Mouse (Mus musculus) right cerebral cortex, adult 18-20 months (tissue): ENCODE measurements around the gene Tnfrsf1b.

ENCODE experiments used
- DNase-seq: peaks from one replicate; pipeline ENCODE4 v3.0.0; 2022; ENCODE audit warnings: mixed read lengths

The Tnfrsf1b gene

DNA sequence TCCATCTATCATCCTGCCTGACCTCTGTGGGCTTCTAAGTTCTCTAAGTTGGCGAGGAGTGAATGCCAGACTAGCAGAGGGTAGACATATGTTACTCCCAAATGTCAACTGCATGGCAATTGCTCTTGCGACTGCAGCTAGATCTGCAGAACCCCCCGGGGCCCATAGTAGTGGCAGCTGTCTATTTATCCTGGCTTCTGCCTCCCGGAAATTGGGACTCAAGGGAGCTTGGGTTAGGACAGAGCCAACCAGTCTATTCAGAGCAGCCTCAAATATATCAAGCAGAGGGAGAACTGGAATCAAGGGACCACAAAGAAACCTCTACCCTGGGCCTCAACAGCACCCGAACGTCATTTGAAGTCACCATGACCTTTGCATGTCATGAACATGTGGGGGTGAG lies 29.6 kb downstream of the Tnfrsf1b start:
- no peak for DNase-seq

DNA sequence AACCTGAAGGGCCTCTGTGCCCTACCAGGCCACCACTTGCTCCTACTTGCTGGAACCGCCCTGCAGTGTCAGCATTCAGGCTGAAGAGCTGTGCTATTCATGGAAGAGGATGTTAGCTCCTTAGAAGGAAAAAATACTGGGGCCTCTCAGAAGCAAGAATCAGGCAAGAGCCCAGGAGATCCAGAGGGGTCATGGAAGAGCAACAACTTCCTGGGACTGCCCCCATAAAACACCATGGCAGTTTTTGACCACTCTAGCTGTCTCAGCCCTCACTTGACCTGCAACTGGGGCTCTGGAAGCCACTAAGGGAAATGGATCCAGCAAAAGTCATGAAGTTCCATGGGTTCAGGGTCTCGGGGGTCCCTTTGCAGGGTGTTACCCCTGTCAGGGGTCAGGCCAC lies 31.3 kb downstream of the Tnfrsf1b start:
- DNase-seq = no peak

DNA sequence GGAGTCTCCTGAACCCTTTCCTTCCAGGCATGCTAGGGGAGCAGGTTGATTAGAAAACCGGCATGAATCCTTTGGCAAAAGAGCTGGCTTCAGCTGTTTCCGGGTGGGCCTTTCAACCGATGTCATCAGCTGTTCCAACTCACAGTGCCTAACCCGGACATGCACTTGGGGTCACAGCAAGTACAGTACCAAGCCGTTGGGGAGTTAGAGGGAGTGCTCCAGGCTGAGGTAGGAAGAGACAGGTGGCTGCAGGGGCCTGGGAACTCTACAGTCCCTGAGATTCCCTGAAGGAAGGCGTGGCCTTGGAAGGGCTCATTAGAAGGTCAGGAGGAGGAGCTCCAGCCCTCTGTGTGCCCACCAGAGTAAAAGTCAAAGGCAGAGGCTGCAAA lies 31.9 kb downstream of the Tnfrsf1b start:
- no peak for DNase-seq

DNA sequence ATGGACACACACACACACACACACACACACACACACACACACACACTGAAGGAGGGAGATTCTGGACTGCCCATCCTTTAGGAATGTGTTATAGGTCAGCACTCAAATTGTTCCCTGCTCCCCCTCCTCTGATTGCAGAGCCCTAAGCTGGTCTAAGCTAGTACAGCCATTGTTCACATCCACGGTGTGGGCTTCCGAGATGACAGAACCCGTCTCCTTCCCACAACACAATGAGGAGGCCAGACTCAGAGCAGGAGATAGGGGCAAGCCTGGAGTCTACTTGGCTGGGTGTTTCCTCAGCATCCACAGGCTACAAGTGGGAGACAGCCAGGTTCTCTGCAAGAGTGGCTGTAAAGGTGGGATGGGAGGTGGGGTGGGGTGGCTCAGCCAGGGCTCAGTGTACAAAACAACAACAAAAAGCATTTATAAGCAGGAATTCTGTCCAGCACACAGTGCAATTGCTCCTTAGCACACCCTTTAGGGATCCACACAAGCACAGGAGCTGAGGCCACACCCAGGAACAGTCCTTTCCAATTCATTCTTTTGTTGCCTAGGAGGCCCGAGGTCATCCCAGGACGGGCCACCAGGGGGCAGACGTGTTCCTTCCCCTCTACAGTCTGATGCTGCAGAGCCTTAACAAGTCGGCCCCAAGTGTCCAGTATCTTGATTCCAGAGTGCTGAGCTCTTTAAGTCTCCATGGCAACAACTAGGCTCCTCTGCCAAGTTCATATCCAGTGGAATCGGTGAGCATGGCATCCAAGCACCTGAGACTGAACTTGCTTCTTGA lies 32.5 kb downstream of the Tnfrsf1b start:
- DNase-seq = peak; percentile 86

DNA sequence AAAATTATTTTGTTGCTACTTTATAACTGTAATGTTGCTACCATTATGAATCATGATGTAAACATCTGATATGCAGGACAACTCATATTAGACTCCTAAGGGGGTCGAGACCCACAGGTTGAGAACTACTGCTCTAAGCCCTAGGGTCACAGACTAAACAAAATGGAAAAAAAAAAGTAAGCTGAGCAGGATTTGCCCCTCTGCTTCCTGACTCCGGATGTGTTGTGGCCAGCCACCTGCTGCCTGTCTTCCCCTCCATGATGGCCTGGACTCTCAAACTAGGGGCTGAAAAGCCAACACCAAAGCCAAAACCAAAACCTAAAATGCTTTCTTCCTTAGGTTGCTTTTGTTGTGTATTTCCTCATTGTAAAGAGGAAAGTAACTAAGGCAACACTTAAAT lies 35.6 kb downstream of the Tnfrsf1b start:
- no peak for DNase-seq

DNA sequence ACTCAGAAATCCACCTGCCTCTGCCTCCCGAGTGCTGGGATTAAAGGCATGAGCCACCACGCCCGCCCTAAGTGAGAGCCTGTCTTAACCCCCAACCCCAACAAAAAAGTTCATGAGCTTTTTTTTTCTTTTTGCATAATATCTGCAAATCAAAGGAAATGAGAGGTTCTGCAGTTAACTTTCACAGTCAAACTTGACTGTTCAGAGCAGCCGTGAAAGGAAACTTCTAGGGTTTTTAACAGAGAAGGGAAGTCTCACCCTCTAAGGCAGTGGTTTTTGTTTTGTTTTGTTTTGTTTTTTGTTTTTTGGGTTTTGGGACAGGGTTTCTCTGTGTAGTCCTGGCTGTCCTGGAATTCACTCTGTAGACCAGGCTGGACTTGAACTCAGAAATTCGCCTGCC lies 36.1 kb downstream of the Tnfrsf1b start:
- no peak for DNase-seq

DNA sequence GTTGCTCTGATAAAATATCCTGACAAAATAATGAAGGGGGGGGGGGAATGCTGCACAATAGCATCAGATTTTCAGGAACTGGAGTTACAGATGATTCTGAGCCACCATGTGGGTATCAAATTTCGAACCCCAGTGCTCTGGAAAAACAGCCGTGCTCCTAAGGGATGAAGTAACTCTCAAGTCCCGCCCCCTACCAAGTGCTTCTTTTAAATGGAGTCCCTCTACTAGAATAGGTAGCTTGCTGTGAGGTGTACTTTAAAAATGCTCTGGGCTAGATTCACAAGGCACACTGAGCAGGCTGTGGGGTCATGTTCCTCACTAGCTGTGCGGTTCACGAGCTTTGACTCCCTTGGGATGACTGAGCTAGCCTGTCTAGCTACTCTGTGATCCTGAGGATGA lies 37.0 kb downstream of the Tnfrsf1b start:
- no peak for DNase-seq

DNA sequence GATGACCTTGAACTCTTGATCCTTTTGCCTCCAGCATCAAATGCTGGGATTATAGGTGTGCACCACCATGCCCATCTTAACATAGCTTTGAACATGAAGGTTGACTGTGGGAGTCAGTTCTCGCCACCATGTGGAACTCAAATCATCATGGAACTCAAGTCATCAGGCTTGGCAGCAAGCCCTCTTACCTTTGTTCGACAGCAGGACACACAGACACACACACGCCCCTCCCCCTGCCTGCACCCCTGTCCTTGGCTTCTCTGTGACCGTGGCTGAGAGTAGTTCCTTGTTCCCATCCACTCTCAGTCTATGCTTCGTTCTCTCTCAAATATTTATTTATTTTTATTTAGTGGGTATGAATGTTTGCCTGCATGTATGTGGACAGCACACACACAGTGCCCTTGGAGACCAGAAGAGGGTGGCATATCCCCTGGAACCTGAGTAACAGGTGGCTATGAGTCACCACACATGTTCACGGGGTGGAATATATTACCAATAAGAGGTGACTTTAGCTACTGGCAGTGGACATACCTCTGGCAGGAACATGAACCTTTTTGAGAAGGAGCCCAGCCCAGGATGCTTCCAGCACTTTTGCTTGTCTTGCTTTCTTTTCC lies 37.5 kb downstream of the Tnfrsf1b start:
- DNase-seq = no peak

DNA sequence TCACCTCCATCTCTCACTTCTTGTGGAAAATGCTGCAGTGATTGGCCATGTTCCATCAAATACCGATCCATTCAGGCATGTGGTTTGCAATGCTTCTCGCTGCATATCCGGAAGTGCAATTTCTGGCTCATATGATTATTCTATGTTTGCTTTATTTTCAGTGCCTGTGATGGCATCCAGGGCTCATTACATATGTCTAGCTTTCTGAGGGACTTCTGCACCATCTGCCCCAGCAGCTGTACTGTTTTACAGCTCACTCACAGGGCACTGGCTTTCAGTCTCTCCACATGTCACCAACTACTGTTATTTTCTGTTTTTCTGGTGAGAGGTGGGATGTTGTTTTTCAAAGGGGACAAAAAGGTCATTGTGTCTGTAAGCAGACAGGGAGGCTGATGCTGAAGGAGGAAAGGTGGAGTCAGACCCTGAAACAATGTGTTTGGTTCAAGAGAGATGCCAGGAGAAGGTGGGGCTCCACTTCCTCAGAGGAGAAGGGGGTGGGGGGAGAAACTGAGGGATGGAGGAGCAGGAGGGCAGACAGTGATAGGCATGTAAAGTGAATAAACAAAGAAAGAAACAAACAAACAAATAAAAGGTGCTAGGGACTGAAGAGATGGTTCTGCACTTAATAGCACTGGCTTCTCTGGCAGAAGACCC lies 38.8 kb downstream of the Tnfrsf1b start:
- DNase-seq = peak; percentile 41

DNA sequence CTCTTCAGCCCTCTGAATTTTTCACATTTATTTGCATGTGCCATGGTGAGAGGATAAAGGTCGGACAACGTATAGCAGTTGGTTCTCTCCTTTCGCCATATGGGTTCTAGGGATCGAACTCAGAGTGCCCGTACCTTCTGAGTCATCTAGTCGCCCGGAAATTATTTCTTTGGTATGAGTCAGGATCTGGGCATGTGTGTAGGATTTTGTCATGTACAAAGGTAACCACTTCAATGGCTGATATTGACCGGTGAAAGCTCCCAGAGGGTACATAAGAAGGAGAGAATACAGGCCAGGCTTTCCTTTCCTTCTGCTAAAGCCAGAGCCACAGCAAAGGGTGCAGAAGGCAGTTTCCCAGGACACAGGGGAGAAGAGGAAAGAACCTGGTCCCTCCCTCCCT lies 41.9 kb downstream of the Tnfrsf1b start:
- no peak for DNase-seq

DNA sequence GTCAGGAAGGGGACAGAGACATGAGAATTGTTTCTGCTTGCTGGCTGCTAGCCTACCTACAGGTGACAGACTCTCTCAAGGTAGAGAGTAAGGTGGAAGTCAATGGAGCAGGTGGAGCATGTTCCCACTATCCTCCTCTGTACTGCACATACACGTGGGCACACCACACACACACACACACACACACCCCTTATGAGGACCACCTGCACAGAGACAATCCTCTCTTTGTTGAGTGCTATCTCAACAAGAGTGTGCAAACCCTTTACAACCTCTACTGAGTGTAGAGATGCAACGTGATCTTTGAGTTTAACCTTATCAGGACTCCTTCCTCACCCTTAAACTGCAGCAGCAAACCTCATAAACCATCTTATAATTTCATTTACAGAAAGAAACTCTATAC lies 43.4 kb downstream of the Tnfrsf1b start:
- DNase-seq = no peak

DNA sequence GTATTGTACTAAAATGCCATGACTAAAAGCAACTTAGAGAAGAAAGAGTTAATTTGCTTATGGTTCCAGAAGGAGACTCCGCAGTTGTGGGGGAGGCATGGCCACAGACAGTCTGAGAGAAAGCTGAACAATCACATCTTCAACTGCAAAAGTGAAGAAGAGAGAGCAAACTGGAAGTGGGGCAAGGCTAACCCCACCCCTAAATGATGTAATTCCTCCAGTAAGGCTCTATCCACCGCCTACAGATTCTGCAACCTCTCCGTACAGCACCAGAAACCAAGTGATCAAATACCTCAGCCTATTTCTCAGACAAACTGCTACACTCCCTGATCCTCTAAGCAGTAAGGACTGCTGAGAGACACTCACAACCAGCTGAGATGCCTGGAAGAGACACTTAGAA lies 45.2 kb downstream of the Tnfrsf1b start:
- DNase-seq = peak; percentile 18

DNA sequence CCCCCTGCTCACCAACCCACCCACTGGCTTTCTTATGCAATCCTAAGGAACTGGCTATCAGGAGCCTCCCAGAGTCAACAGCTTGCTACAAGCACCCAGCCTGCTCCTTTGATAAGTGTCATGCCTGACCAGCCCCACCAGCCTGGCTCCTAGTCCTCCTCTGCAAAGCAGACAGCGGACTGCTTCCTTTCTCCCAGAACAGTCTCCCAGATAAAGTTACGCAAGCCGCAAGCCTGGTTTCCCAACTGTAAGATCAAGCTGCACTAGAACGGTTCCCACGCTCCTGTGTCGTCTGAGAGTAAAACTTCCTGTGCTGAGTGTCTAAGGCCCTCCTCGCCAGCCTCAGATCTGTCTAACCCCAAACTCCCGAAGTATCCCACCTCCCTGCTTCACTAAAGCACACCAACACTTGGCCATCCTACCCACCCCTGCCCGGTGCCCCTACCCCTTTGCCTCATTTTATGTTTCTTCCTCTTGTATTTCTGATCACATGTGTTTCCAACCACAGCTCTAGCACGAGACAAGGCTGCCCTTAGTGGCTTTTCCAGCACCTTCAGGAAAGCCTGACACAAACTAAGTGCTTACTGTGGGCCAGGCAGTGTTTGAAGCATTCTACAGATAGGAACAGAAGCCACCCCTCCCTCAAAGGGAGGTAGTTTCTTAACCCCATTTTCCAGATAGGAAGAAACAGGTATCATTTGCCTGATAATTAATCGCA lies 46.5 kb downstream of the Tnfrsf1b start:
- peak; percentile 70 for DNase-seq

DNA sequence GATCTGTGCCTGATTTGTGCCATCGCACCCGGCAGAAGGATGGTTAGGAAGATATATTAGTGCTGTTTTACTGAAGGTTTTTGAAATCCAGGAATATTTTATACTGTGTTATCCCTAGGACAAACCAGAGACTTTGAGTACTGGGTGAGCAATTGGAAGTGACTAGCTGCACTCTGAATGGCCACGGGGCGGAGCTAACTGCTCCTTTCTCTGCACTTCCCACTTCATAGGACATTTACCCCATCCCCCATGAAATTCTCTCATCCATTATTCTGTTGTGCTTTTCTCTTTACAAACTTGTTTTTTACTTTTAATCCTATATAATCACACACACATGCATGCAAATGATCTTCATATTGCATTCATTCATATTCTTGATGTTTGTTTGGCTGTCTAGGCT lies 50.1 kb downstream of the Tnfrsf1b start:
- DNase-seq = no peak

DNA sequence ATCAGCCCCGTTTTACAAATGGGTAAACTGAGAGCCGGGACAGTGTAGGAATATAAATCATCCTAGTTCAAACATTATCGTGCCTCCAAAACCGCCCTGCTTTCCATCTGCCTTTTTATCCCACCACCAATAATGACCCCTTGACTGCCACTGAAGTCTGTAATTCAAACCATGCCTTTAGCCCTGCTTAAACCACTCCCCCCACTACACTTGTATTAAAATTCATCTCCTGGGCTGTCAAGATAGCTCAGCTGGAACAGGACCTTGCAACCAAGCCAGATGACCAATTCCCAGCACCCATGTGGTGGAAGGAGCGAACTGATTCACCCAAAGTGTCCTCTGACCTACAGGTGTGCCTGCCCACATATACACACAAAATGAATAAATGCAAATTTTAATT lies 51.5 kb downstream of the Tnfrsf1b start:
- DNase-seq = no peak

DNA sequence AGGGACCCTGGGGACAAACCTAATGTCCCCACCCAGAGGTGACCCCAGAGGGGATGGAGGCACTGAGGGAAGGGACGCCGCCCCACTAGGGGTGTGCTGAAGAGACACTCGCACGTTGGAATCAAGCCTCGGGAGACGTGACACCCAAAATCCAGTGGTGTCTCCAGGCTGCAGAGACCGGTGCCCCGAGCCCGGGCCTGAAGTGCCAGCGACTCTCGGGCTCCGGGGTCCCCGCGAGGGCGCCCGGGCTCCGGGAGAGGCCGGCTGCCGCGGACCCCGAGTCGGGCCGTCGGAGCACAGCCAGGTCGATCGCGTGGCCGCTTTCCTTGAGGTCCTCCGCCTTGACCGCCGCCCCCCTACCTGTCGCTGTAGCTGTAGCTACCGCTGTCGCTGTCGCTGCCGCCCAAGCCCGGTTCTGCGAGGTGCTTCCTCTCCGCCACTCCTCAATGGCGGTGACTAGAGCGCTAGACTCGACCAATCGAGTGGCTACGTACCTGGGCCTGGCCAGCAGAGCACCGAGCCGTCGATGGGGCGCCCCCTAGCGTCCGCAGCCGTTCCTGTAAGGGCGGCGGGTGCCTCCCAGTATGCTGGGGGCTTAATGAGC lies 52.0 kb downstream of the Tnfrsf1b start, which contains the start of gene Vps13d:
Gene Vps13d, minus strand, starts transcription at position 447 of the 604 bp plus-strand sequence.
- peak; percentile 92 for DNase-seq

DNA sequence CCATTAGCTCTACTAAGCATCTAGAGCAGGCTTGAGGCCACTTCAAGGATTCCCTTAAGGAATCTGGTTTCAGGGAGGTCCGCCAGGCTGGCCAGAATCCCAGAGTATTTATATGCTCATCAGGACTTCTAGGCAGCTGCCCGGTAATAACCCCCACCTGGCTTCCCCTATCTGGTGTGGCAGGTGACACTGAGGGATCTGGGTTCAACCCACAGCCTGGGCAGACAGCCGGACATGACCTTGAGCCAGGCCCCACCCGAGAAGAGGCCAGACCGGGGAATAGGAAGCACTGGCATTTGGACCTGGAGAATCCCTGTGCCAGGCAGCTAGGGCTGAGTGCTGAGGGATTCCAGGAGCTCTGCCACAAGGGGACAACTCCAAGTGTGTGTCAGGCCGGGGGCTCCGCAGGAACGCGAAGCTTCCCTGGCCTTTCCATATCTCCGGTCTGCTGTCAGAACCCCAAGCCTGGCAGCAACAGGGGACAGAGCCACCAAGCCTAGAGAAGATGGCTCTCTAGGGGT lies 52.6 kb downstream of the Tnfrsf1b start:
- DNase-seq = no peak

DNA sequence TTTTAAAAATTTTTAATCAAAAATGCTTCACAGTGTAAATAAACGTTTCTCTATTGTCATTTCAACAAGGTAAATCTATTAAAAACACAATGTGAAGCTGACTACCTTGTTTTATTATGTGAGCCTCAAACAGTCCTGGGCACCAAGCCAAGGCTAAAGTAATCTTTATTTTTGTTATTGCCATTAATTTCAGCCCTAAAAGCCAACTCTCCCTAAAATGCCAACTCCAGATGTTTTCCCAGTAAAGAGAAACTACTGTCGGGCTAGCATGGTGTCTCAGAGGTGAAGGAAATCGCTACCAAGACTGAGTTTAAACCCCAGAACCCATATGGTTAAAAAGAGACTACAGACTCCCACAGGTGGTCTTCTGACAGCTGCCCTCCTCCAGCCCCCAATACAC lies 53.3 kb downstream of the Tnfrsf1b start:
- DNase-seq = no peak

DNA sequence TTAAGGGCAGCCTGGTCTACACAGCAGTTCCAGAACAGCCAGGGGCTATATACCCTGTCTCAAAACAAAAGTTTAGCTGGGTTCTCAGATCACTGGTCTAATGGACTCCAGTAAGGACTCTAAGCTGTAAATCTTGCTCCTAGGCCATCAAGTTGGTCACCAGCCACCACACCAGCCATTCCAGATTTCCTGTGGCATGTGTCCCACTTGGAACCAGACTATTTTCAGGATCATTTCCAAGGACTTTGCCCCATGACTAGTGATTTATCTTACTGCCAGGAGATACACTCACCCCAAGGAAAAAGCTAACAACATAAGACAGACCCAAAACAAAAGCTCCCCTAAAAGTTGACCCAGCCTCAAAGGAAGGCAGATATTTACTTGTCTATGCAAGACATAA lies 54.0 kb downstream of the Tnfrsf1b start:
- no peak for DNase-seq

DNA sequence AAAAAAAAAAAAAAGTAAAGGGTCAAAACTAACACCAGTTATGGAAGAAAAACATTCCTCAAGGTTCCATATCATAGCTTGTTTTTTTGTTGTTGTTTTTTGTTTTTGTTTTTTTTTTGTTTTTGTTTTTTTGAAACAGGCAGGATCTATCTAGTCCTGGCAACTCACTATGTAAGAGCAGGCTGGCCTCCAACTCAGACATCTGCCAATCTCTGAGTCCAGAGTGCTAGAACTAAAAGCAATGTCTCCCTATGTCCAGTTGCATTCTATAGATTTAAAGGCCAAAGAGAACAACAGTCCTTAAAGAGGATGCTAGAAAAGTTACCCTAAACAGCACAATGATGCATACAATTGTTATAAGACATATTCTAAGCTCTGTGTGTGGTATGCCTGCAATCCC lies 58.1 kb downstream of the Tnfrsf1b start:
- DNase-seq = no peak

DNA sequence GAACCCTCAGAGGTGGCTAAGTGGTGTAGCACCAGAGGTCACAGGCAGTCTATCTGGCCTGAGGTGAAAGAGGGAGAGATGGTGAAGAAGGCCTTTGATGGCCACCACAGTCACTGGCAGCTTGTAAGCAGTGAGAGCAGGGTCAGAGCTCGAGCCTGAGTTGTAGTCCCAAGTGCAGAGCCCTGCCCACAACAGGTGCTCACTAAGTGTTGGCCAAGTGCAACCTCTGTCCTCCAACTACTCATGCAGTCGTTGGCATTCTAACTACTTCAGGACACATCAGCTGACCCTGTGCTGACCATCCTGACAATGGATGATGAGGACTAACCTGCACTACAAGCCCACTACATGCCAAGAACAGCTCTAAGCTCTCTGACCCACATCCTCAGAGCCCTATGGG lies 59.1 kb downstream of the Tnfrsf1b start:
- no peak for DNase-seq

DNA sequence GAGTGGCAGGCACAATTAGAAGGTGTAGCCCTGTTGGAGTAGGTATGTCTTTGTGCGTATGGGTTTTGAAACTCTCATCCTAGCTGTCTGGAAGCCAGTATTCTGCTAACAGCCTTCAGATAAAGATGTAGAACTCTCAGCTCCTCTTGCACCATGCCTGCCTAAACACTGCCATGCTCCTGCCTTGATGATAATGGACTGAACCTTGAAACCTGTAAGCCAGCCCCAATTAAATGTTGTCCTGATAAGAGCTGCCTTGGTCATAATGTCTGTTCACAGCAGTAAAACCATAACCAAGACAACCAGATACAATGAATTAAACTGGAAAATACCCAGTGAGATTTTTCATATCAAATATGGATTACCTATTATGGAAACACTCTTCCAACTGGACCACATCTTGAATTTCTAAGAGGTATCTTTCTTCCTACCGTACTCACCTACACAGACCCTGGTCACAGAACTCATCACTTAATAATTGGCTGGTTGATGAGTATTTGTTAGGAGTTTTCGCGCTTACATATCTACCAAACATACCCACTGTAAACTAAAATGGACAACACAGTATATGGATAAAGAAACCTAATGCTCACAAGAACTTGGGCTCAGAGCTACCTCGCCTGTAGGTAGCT lies 67.6 kb downstream of the Tnfrsf1b start:
- no peak for DNase-seq
